Mouse (Mus musculus): Measurements from ENCODE around the gene Fkbp11. TPM values are rescaled to one million over a fixed set of nuclear protein-coding genes. Genes with fewer than 3 reads are reported as not detected.
"Not testable (repeated sequence)": the region's sequence is repeated elsewhere in the genome, so short reads cannot be mapped to it uniquely, and the experiment has no call there.

Gene Fkbp11
- polyA plus RNA-seq, 1 experiment from 2014 or later, result 20.4 TPM

DNA sequence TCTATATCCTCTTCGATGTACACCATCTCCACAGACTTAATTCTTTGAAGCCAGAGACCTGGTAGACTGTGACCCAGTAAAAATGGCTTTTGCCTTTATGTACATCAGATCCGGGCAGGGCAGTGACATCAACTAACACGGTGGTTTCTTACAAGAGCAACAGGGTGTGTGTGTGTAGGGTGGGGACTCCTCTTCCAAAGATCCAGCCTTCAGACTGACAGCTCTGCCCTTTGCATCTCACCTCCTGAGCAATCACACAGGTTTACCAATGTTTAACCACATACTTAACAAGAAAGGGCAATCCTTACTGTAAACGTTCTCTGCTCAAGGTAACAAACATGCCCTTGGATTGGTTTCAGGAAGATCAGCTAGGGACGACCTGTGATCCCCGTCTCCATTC is 19.3 kb upstream of the Fkbp11 start:
- H3K27me3 ChIP-seq (ENCODE audit: control insufficient read depth, insufficient read depth, low read length), result no peaks in the 10 kb centered on the region
- H3K9me3 ChIP-seq (replicated peaks; ENCODE audit: control insufficient read depth, low read length), result no peaks in the 10 kb centered on the region
- 80% methylated on average over 6 of the region's 6 CpGs for WGBS (ENCODE audit: insufficient replicate concordance)
- no peak overlapping the region for H3K27ac ChIP-seq (ENCODE audit: low read depth, low read length)
- 0 out of 2 replicates have a peak, but pooled peaks cover 6% of the 10 kb centered on the region for H3K36me3 ChIP-seq (ENCODE audit: control insufficient read depth, insufficient read depth, low read length)
- H3K4me1 ChIP-seq (ENCODE audit: control insufficient read depth, insufficient read depth, low read length), result 0 out of 2 replicates have a peak, but pooled peaks cover 7% of the 10 kb centered on the region
- no peak overlapping the region for H3K4me2 ChIP-seq
- no peak overlapping the region for H3K9ac ChIP-seq (ENCODE audit: low read depth, low read length)
- H3K4me3 ChIP-seq (ENCODE audit: low read depth, low read length), result no peak overlapping the region
- ATAC-seq (replicated peaks; ENCODE audit: insufficient number of reproducible peaks, low FRiP score, low TSS enrichment), result no peak

DNA sequence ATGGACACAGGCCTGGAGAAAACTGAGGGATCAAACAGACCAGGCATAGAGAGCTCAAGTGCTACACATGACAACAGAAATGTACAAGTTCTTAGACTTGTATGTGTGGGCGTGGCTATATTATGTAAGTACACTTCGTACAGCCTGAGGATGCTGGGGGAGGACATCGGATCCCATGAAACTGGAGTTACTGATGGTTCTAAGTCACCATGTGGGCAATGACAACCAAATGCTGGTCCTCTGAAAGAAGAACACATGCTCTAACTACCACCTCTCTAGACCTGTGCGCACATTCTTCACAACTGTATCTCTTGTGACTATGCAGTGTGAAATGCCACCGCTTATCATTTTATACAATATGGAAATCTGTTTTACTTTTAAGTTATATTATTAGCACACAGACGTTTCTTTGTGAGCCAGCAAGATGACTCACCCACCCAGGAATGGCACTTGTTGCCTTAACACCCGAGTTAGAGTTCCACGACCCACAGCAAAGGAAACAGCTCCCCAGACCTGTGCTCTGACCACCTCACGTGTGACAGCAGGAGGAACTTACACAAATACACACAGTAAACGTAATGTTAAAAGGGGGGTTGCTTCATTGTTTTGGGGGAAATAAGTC is 18.5 kb upstream of the Fkbp11 start:
- H3K27me3 ChIP-seq (ENCODE audit: control insufficient read depth, insufficient read depth, low read length), result no peaks in the 10 kb centered on the region
- no peak overlapping the region for H3K9ac ChIP-seq (ENCODE audit: low read depth, low read length)
- H3K4me1 ChIP-seq (ENCODE audit: control insufficient read depth, insufficient read depth, low read length), result 0 out of 2 replicates have a peak, but pooled peaks cover 7% of the 10 kb centered on the region
- no peak overlapping the region for H3K4me2 ChIP-seq
- 70% methylated on average over 10 of the region's 10 CpGs for WGBS (ENCODE audit: insufficient replicate concordance)
- no peaks in the 10 kb centered on the region for H3K9me3 ChIP-seq (replicated peaks; ENCODE audit: control insufficient read depth, low read length)
- H3K4me3 ChIP-seq (ENCODE audit: low read depth, low read length), result no peak overlapping the region
- H3K27ac ChIP-seq (ENCODE audit: low read depth, low read length), result no peak overlapping the region
- 0 out of 2 replicates have a peak, but pooled peaks cover 6% of the 10 kb centered on the region for H3K36me3 ChIP-seq (ENCODE audit: control insufficient read depth, insufficient read depth, low read length)
- ATAC-seq (replicated peaks; ENCODE audit: insufficient number of reproducible peaks, low FRiP score, low TSS enrichment), result no peak

DNA sequence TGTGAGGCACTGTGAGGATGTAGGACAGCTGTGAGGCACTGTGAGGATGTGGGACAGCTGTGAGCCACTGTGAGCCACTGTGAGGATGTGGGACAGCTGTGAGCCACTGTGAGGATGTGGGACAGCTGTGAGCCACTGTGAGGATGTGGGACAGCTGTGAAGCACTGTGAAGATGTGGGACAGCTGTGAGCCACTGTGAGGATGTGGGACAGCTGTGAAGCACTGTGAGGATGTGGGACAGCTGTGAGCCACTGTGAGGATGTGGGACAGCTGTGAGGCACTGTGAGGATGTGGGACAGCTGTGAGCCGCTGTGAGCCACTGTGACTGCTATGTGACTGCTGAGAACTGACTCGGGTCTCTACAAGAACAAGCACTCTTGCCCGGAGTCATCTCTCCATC is 15.9 kb upstream of the Fkbp11 start:
- H3K4me3 ChIP-seq (ENCODE audit: low read depth, low read length); H3K9ac ChIP-seq (ENCODE audit: low read depth, low read length); H3K27ac ChIP-seq (ENCODE audit: low read depth, low read length); H3K27me3 ChIP-seq (ENCODE audit: control insufficient read depth, insufficient read depth, low read length); ATAC-seq (replicated peaks; ENCODE audit: insufficient number of reproducible peaks, low FRiP score, low TSS enrichment); H3K4me2 ChIP-seq; H3K4me1 ChIP-seq (ENCODE audit: control insufficient read depth, insufficient read depth, low read length); H3K9me3 ChIP-seq (replicated peaks; ENCODE audit: control insufficient read depth, low read length): not testable (repeated sequence)
- H3K36me3 ChIP-seq (ENCODE audit: control insufficient read depth, insufficient read depth, low read length), result peaks cover 16% of the 10 kb centered on the region
- WGBS (ENCODE audit: insufficient replicate concordance), result 84% methylated on average over 3 of the region's 3 CpGs

DNA sequence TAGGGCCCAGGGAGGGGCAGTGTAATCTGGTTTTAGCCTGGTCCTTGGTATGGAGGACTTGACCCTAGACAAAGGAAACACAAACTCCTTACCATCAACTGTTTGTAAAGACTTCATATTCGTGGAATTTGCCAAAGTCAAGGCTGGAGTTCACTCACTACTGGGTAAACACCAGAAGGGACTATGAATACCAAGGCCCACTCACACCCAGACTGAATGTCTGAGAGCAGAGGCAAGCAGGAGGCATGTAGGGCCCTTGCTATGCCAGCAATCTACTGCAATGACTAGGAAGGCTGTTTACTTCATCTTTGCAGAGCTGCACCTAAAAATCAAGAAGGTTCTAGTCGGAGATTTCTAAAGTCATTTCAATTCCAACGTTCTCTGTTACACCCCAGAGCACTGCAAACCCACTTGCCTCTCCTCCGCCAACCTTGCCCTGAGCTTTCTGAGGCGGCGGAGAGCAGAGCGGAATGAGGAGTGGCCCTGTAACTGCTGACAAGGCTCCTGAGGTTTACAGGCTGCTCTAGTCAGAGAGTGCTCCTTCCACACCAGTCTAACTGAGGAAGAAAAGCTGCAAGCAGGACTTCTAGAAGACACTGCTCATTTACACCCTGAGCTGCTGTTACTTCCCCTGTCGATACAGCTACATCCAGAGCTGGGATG is 14.9 kb upstream of the Fkbp11 start:
- Histone ChIP-seq H3K4me1 (ENCODE audit: control insufficient read depth, insufficient read depth, low read length) (0 out of 2 replicates have a peak, but pooled peaks cover 7% of the 10 kb centered on the region), H3K36me3 (ENCODE audit: control insufficient read depth, insufficient read depth, low read length) (peaks cover 19% of the 10 kb centered on the region), H3K27me3 (ENCODE audit: control insufficient read depth, insufficient read depth, low read length) (no peaks in the 10 kb centered on the region), H3K4me3 (ENCODE audit: low read depth, low read length) (no peak overlapping the region), H3K9ac (ENCODE audit: low read depth, low read length) (no peak overlapping the region), H3K4me2 (no peak overlapping the region), H3K9me3 (replicated peaks; ENCODE audit: control insufficient read depth, low read length) (no peaks in the 10 kb centered on the region), H3K27ac (ENCODE audit: low read depth, low read length) (no peak overlapping the region)
- 86% methylated on average over 8 of the region's 8 CpGs for WGBS (ENCODE audit: insufficient replicate concordance)
- no peak for ATAC-seq (replicated peaks; ENCODE audit: insufficient number of reproducible peaks, low FRiP score, low TSS enrichment)

DNA sequence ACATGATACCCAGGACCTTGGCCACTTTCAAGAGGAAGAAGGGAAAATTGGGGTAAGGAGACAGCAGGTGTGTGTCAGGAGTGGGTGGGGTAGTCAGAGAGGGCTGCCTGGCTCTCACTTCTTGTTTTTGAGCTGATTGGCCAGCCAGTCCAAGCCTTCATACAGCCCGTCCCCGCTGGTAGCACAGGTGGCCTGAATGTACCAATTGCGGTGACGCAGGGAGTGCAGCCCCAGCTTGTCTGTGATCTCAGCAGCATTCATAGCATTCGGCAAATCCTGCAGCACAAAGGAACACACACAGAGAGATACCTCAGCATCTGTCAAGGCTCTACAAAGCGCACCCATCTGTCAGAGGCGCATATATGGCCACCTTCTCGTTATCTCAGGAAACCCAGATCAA is 12.2 kb upstream of the Fkbp11 start:
- peaks cover 23% of the 10 kb centered on the region for H3K36me3 ChIP-seq (ENCODE audit: control insufficient read depth, insufficient read depth, low read length)
- WGBS (ENCODE audit: insufficient replicate concordance), result 85% methylated on average over 8 of the region's 8 CpGs

DNA sequence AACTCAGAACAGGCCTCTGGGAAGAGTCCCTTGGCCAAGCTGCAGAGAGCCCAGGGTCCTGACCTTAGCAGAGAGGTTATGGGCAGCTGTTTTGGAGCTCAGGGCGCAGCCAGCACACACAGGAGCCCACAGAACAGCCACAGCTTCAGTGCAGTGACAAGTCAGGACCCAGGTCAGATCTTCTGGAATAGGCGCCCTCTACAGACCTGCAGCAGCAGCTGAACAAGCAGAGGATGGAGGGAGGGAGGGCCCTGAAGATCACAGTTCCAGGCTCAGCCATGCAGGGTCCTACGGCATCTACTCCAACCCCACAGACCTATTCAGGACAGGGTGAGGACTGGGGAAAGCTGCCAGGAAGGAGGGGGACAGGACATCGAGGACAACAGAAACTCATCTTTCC is 10.8 kb upstream of the Fkbp11 start:
- no peaks in the 10 kb centered on the region for H3K27me3 ChIP-seq (ENCODE audit: control insufficient read depth, insufficient read depth, low read length)
- H3K27ac ChIP-seq (ENCODE audit: low read depth, low read length), result no peak overlapping the region
- 63% methylated on average over 4 of the region's 4 CpGs for WGBS (ENCODE audit: insufficient replicate concordance)
- no peak for ATAC-seq (replicated peaks; ENCODE audit: insufficient number of reproducible peaks, low FRiP score, low TSS enrichment)
- H3K9me3 ChIP-seq (replicated peaks; ENCODE audit: control insufficient read depth, low read length), result no peaks in the 10 kb centered on the region
- H3K4me1 ChIP-seq (ENCODE audit: control insufficient read depth, insufficient read depth, low read length), result peaks cover 4% of the 10 kb centered on the region
- no peak overlapping the region for H3K4me2 ChIP-seq
- H3K9ac ChIP-seq (ENCODE audit: low read depth, low read length), result no peak overlapping the region
- H3K36me3 ChIP-seq (ENCODE audit: control insufficient read depth, insufficient read depth, low read length), result peaks cover 23% of the 10 kb centered on the region
- H3K4me3 ChIP-seq (ENCODE audit: low read depth, low read length), result no peak overlapping the region

More for the DNA sequence above, 12.2 kb upstream of the Fkbp11 start:
- no peak overlapping the region for H3K9ac ChIP-seq (ENCODE audit: low read depth, low read length)
- no peaks in the 10 kb centered on the region for H3K9me3 ChIP-seq (replicated peaks; ENCODE audit: control insufficient read depth, low read length)
- H3K4me2 ChIP-seq, result no peak overlapping the region
- H3K27me3 ChIP-seq (ENCODE audit: control insufficient read depth, insufficient read depth, low read length), result no peaks in the 10 kb centered on the region
- no peak for ATAC-seq (replicated peaks; ENCODE audit: insufficient number of reproducible peaks, low FRiP score, low TSS enrichment)
- 0 out of 2 replicates have a peak, but pooled peaks cover 4% of the 10 kb centered on the region for H3K4me1 ChIP-seq (ENCODE audit: control insufficient read depth, insufficient read depth, low read length)
- H3K27ac ChIP-seq (ENCODE audit: low read depth, low read length), result no peak overlapping the region
- no peak overlapping the region for H3K4me3 ChIP-seq (ENCODE audit: low read depth, low read length)

DNA sequence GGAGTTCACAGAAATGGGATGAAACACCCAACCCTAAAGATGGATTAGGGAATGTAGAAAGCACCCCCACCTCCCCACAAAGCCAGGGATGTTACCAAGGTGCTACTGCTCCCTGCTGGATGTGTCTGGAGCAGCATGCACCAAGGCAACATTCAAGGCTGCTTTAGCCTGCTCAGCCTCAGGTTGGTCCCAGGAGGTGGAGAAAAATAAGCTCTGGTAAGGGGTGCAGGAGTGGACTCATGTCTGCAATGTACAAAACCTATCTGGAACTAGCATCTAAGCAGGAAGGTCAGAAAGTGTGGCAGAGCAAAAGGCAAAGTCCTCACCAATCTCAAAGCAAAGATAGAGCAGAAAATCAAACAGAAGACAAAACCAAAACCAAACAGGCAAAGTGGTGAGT is 9.9 kb upstream of the Fkbp11 start:
- H3K9ac ChIP-seq (ENCODE audit: low read depth, low read length), result no peak overlapping the region
- no peaks in the 10 kb centered on the region for H3K9me3 ChIP-seq (replicated peaks; ENCODE audit: control insufficient read depth, low read length)
- peaks cover 21% of the 10 kb centered on the region for H3K36me3 ChIP-seq (ENCODE audit: control insufficient read depth, insufficient read depth, low read length)
- H3K4me3 ChIP-seq (ENCODE audit: low read depth, low read length), result no peak overlapping the region
- no peak overlapping the region for H3K4me2 ChIP-seq
- no peaks in the 10 kb centered on the region for H3K27me3 ChIP-seq (ENCODE audit: control insufficient read depth, insufficient read depth, low read length)
- H3K4me1 ChIP-seq (ENCODE audit: control insufficient read depth, insufficient read depth, low read length), result peaks cover 10% of the 10 kb centered on the region
- no peak for ATAC-seq (replicated peaks; ENCODE audit: insufficient number of reproducible peaks, low FRiP score, low TSS enrichment)
- no peak overlapping the region for H3K27ac ChIP-seq (ENCODE audit: low read depth, low read length)

DNA sequence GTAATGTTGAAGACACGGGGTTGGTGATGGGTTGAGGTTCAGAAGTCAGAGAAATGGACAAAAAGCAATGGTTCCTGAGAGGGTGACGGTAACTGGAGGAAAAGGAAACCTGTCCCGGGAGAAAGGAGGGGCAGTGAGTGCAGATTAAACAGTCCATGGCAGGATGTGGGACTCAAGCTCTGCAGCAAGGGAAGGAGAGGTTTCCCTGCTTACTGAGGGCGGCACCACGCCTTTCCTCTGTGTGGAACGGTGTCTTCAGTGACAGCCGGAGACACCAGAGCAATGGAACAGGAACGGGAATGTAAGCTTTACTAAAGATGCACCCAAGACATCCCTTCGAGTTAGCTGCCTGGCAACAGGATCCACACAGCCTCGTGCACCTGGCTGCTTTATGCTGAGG is 8.5 kb upstream of the Fkbp11 start:
- no peaks in the 10 kb centered on the region for H3K27me3 ChIP-seq (ENCODE audit: control insufficient read depth, insufficient read depth, low read length)
- peaks cover 21% of the 10 kb centered on the region for H3K36me3 ChIP-seq (ENCODE audit: control insufficient read depth, insufficient read depth, low read length)
- 81% methylated on average over 10 of the region's 10 CpGs for WGBS (ENCODE audit: insufficient replicate concordance)
- no peak overlapping the region for H3K4me3 ChIP-seq (ENCODE audit: low read depth, low read length)
- no peak overlapping the region for H3K9ac ChIP-seq (ENCODE audit: low read depth, low read length)
- no peaks in the 10 kb centered on the region for H3K9me3 ChIP-seq (replicated peaks; ENCODE audit: control insufficient read depth, low read length)
- peaks cover 10% of the 10 kb centered on the region for H3K4me1 ChIP-seq (ENCODE audit: control insufficient read depth, insufficient read depth, low read length)
- H3K4me2 ChIP-seq, result no peak overlapping the region
- ATAC-seq (replicated peaks; ENCODE audit: insufficient number of reproducible peaks, low FRiP score, low TSS enrichment), result no peak
- H3K27ac ChIP-seq (ENCODE audit: low read depth, low read length), result no peak overlapping the region
